Mouse (Mus musculus) myocyte (in vitro differentiated cells): ENCODE data around the gene Grik1.

Source experiments
- E2F4 ChIP-seq: IDR thresholded peaks from one replicate; pipeline ENCODE4 v1.6.1; 2011; ENCODE audit warnings: mild to moderate bottlenecking, control low read depth, moderate library complexity; ENCODE audit not compliant: insufficient read depth
- POLR2A ChIP-seq: IDR thresholded peaks from one replicate; pipeline ENCODE4 v1.6.1; 2011; ENCODE audit warnings: low read depth, mild to moderate bottlenecking, control low read depth, moderate library complexity; ENCODE audit not compliant: insufficient read length
- TCF12 ChIP-seq: IDR thresholded peaks from one replicate; pipeline ENCODE4 v1.6.1; 2011; ENCODE audit warnings: mild to moderate bottlenecking, control low read depth; ENCODE audit not compliant: poor library complexity, insufficient read depth, severe bottlenecking
- USF1 ChIP-seq: IDR thresholded peaks from one replicate; pipeline ENCODE4 v1.6.1; 2011; ENCODE audit warnings: low read depth, mild to moderate bottlenecking, control low read depth, moderate library complexity

DNA sequence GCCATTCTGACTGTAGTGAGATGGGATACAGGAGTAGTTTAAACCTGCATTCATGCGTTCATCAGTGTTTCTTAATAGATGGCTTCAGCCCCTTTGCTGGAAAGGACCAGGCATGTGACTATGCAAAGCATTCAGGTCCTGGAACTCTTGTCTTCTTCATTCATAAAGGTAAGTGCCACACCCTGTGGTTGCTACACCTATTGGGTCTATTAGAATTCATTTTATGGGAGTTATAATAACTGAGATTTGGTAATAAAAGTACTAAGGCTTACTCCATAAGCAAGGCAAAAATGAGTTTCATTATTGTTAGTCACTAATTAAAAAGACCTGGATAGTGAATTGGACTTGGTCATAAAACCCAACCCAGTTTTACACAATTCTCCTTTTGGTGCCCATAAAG is 355.4 kb downstream of the Grik1 start:
- TF ChIP-seq E2F4 (no peak), POLR2A (no peak), TCF12 (no peak), USF1 (no peak)
